Mouse (Mus musculus) forebrain, postnatal 0 days (tissue): ENCODE measurements around the gene Cmtr1. TPM values are rescaled to one million over a fixed set of nuclear protein-coding genes. Genes with fewer than 3 reads are reported as not detected.

Source experiments
- ATAC-seq: fragments of 200-750 bp; cut with Nextera tagmentation; 2 replicates; pipeline ENCODE4 v1.8.0; 2017; ENCODE audit warnings: mild to moderate bottlenecking, moderate library complexity
- DNase-seq: peaks from one replicate; pipeline ENCODE4 v3.0.0-alpha.2; 2015
- H3K27ac ChIP-seq: fragments of 300-500 bp; sonication (generic); 2 replicates; pipeline ENCODE4 v1.5.1; 2014; ENCODE audit warnings: low read depth, mild to moderate bottlenecking, antibody characterized with exemption, low read length, moderate library complexity, mixed read lengths
- H3K27me3 ChIP-seq: fragments of 300-500 bp; sonication (generic); 2 replicates; pipeline ENCODE4 v1.6.1; 2014; ENCODE audit warnings: mild to moderate bottlenecking, low read length, mixed read lengths; ENCODE audit not compliant: insufficient read depth
- H3K36me3 ChIP-seq: fragments of 300-500 bp; sonication (generic); 2 replicates; pipeline ENCODE4 v1.6.1; 2014; ENCODE audit warnings: mild to moderate bottlenecking, moderate library complexity; ENCODE audit not compliant: insufficient read depth
- H3K4me1 ChIP-seq: fragments of 300-500 bp; sonication (generic); 2 replicates; pipeline ENCODE4 v1.6.1; 2014; ENCODE audit warnings: antibody characterized with exemption; ENCODE audit not compliant: insufficient read depth
- H3K4me2 ChIP-seq: fragments of 300-500 bp; sonication (generic); 2 replicates; pipeline ENCODE4 v1.6.1; 2014; ENCODE audit warnings: low read depth, mild to moderate bottlenecking, moderate library complexity
- H3K4me3 ChIP-seq: fragments of 300-500 bp; sonication (generic); 2 replicates; pipeline ENCODE4 v1.5.1; 2014; ENCODE audit warnings: low read depth, low read length, mixed read lengths
- H3K9ac ChIP-seq: fragments of 300-500 bp; sonication (generic); 2 replicates; pipeline ENCODE4 v1.6.1; 2014; ENCODE audit warnings: mild to moderate bottlenecking
- H3K9me3 ChIP-seq: fragments of 300-500 bp; sonication (generic); 2 replicates; pipeline ENCODE4 v1.6.1; 2016; ENCODE audit warnings: low read length
- CTCF ChIP-seq: sonication (generic); IDR thresholded peaks from 2 replicates; pipeline ENCODE4 v1.5.1; 2016; ENCODE audit warnings: antibody characterized with exemption, control low read depth, low read depth
- WGBS: fragments of 180-500 bp; shearing (Covaris S2); extraction: QIAGEN DNeasy Blood & Tissue Kit; methylation state at CpG from one replicate; pipeline ENCODE4 v1.1.7; 2014; 5-methylcytosine and 5-hydroxymethylcytosine counted together
- polyA plus RNA-seq: library from polyadenylated mRNA; unstranded; fragments of >200 nt; fragmentation: Nextera tagmentation; extraction: Ambion mirVana; gene quantifications from 2 replicates; pipeline ENCODE4 v1.2.1, GENCODE M21; 2015
- total RNA-seq: library from RNA; depleted of rRNA; stranded (reverse); fragments of >200 nt; gene quantifications from 2 replicates; pipeline ENCODE4 v1.2.3, GENCODE M21; 2014; rRNA removed

Gene Cmtr1
- total and polyA plus RNA-seq, 2 experiments from 2014 or later, result 81.9 to 92.3 TPM

GRCm38 (mm10) chr17:29731953-29732325, 71.5 kb downstream of the Cmtr1 start:
- WGBS, result 26% methylated on average over 6 of the region's 6 CpGs

GRCm38 (mm10) chr17:29732522-29732921, 72.1 kb downstream of the Cmtr1 start:
- no peak overlapping the region for H3K4me2 ChIP-seq
- H3K4me3 ChIP-seq, result no peak overlapping the region
- H3K27ac ChIP-seq, result 0 out of 2 replicates have a peak overlapping the region, but pooled peaks have one; percentile 80
- no peaks in the 10 kb centered on the region for H3K27me3 ChIP-seq
- no peaks in the 10 kb centered on the region for H3K36me3 ChIP-seq
- no peak overlapping the region for H3K9ac ChIP-seq
- TF ChIP-seq CTCF, result no peak
- peaks cover 19% of the 10 kb centered on the region for H3K4me1 ChIP-seq
- no peaks in the 10 kb centered on the region for H3K9me3 ChIP-seq
- WGBS, result 72% methylated on average over 2 of the region's 2 CpGs
- no peak for ATAC-seq
- DNase-seq, result no peak

More at GRCm38 (mm10) chr17:29731953-29732325, 71.5 kb downstream of the Cmtr1 start:
- Histone ChIP-seq H3K27ac (peak overlapping the region; percentile 80), H3K4me1 (peaks cover 19% of the 10 kb centered on the region), H3K27me3 (no peaks in the 10 kb centered on the region), H3K9ac (no peak overlapping the region), H3K36me3 (no peaks in the 10 kb centered on the region), H3K9me3 (no peaks in the 10 kb centered on the region), H3K4me3 (no peak overlapping the region), H3K4me2 (no peak overlapping the region)
- no peak for TF ChIP-seq CTCF
- ATAC-seq (peak; percentile 74), DNase-seq (peak; percentile 87)

GRCm38 (mm10) chr17:29736448-29737014, 76.1 kb downstream of the Cmtr1 start:
- Histone ChIP-seq H3K4me1 (peaks cover 13% of the 10 kb centered on the region; the same call in 1 of the 2 replicates), H3K4me2 (no peak overlapping the region), H3K27ac (peak overlapping the region; percentile 40; the same call in 1 of the 2 replicates), H3K27me3 (no peaks in the 10 kb centered on the region), H3K9ac (no peak overlapping the region), H3K4me3 (no peak overlapping the region), H3K36me3 (no peaks in the 10 kb centered on the region), H3K9me3 (no peaks in the 10 kb centered on the region)
- WGBS, result 17% methylated on average over 15 of the region's 15 CpGs
- TF ChIP-seq CTCF, result no peak
- ATAC-seq (no peak), DNase-seq (peak; percentile 26)

DNA sequence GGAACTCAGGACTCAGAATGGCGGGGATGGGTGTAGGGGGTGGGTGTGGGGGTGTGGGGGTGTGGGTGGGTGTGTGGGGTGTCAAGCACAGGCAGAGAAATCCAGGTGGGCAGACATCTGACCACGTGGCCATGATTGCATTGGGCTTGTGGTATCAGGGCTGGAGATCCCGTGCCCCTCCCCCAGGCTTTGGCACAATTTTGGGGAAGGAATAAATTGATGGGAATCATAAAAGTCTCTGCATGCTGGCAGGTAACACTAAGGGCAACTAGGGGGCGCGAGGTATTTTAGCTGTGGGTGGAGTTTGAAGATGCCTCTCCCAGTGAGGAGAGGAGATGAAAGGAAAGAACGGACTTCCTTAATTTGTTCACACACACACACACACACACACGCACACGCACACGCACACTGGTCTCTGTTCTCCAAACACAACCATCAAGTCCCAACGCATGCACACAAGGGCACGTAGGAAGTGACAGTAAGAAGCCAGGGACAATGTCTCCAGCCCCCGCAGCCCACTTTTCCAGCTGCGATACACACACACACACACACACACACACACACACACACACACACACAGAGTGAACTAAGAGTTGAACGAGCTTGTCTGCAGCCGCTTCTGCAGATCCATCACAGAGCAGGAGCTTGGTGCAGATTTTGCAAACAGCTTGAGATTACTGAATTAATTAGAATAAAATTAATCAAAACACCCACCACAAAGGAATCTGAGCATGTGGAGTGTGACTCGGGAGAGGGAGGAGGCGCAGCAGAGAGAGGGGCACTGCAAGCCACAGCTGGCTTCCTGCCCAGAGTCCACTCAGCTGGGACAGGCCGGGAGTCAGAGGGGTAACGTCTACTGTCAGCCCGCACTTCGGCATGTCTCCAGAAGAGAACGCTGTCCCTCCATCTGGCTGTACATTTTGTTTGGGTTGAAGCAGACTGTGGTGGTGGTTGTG, 77.7 kb downstream of the Cmtr1 start:
- Histone ChIP-seq H3K9ac (no peak overlapping the region), H3K27ac (peak overlapping the region; percentile 74), H3K4me2 (peak overlapping the region; percentile 29), H3K27me3 (no peaks in the 10 kb centered on the region), H3K36me3 (no peaks in the 10 kb centered on the region), H3K9me3 (no peaks in the 10 kb centered on the region), H3K4me1 (peaks cover 13% of the 10 kb centered on the region; the same call in 1 of the 2 replicates), H3K4me3 (no peak overlapping the region)
- peak; percentile 91 for ATAC-seq
- 14% methylated on average over 22 of the region's 22 CpGs for WGBS
- peak; percentile 53 for TF ChIP-seq CTCF
- DNase-seq, result peak; percentile 80

- no peak for TF ChIP-seq CTCF
- no peak overlapping the region for H3K4me3 ChIP-seq
- DNase-seq (no peak), ATAC-seq (no peak)
- H3K9ac ChIP-seq, result no peak overlapping the region
- H3K9me3 ChIP-seq, result no peaks in the 10 kb centered on the region
- WGBS, result 68% methylated on average over 6 of the region's 6 CpGs
- no peaks in the 10 kb centered on the region; the same call in 1 of the 2 replicates for H3K27me3 ChIP-seq
- H3K27ac ChIP-seq, result no peak overlapping the region
- H3K4me2 ChIP-seq, result no peak overlapping the region
- no peaks in the 10 kb centered on the region for H3K36me3 ChIP-seq
- no peaks in the 10 kb centered on the region for H3K4me1 ChIP-seq
Observed at GRCm38 (mm10) chr17:29747466-29747865, 87.1 kb downstream of the Cmtr1 start.

- Histone ChIP-seq H3K4me1 (no peaks in the 10 kb centered on the region), H3K36me3 (no peaks in the 10 kb centered on the region), H3K9me3 (no peaks in the 10 kb centered on the region), H3K4me2 (no peak overlapping the region), H3K27ac (no peak overlapping the region), H3K27me3 (no peaks in the 10 kb centered on the region; the same call in 1 of the 2 replicates), H3K4me3 (no peak overlapping the region), H3K9ac (no peak overlapping the region)
- ATAC-seq (no peak), DNase-seq (no peak)
- peak; percentile 20; the same call in 1 of the 2 replicates for TF ChIP-seq CTCF
- WGBS, result 55% methylated on average over 4 of the region's 4 CpGs
Observed at GRCm38 (mm10) chr17:29754510-29754909, 94.1 kb downstream of the Cmtr1 start.

Other genes with a start within 250 kb of the Cmtr1 start
- 8.7 and 14.6 TPM in 2 replicates for gene Pim1, start 169.8 kb upstream of the Cmtr1 start, total RNA-seq
- 10.3 and 12.0 TPM in 2 replicates for gene Pim1, start 169.8 kb upstream of the Cmtr1 start, polyA plus RNA-seq
- not detected in 2 replicates for gene Gm17657, start 111.0 kb upstream of the Cmtr1 start, total RNA-seq
- not detected in 2 replicates for gene Gm17657, start 111.0 kb upstream of the Cmtr1 start, polyA plus RNA-seq
- 35.5 and 38.8 TPM in 2 replicates for gene Tbc1d22b, start 110.8 kb upstream of the Cmtr1 start, total RNA-seq
- gene Tbc1d22b, start 110.8 kb upstream of the Cmtr1 start, polyA plus RNA-seq, result 22.4 and 29.3 TPM in 2 replicates
- not detected in 2 replicates for gene Tmem217, start 108.2 kb upstream of the Cmtr1 start, total RNA-seq
- gene Tmem217, start 108.2 kb upstream of the Cmtr1 start, polyA plus RNA-seq, result 0.16 and 0.74 TPM in 2 replicates
- 49.0 and 50.3 TPM in 2 replicates for gene Rnf8, start 45.8 kb upstream of the Cmtr1 start, total RNA-seq
- 60.2 and 68.8 TPM in 2 replicates for gene Rnf8, start 45.8 kb upstream of the Cmtr1 start, polyA plus RNA-seq
- 6.2 and 7.0 TPM in 2 replicates for gene Gm28043, start 45.7 kb upstream of the Cmtr1 start, total RNA-seq
- gene Gm28043, start 45.7 kb upstream of the Cmtr1 start, polyA plus RNA-seq, result 1.3 and 2.3 TPM in 2 replicates
- gene Ccdc167, start 56.4 kb downstream of the Cmtr1 start, total RNA-seq, result 7.7 and 8.8 TPM in 2 replicates
- gene Ccdc167, start 56.4 kb downstream of the Cmtr1 start, polyA plus RNA-seq, result 7.4 and 7.7 TPM in 2 replicates